Mouse (Mus musculus) heart, adult 2 months (tissue): Measurements from ENCODE around the gene Acvr1. TPM values are rescaled to one million over a fixed set of nuclear protein-coding genes. Genes with fewer than 3 reads are reported as not detected.

ENCODE experiments used
- DNase-seq, 2 experiments: peaks; one replicate each; pipeline ENCODE4 v3.0.0; 2021
- H3K27ac ChIP-seq: fragments of 200-600 bp; 2 replicates; pipeline ENCODE4 v1.8.1; 2022
- H3K27me3 ChIP-seq: fragments of 200-500 bp; 2 replicates; pipeline ENCODE4 v1.6.1; 2012; ENCODE audit warnings: mild to moderate bottlenecking, low read length, inconsistent platforms, mixed read lengths; ENCODE audit not compliant: control insufficient read depth, insufficient read depth
- H3K36me3 ChIP-seq: fragments of 200-500 bp; 2 replicates; pipeline ENCODE4 v1.6.1; 2012; ENCODE audit warnings: low read length, inconsistent platforms; ENCODE audit not compliant: control insufficient read depth, insufficient read depth
- H3K4me1 ChIP-seq: fragments of 200-500 bp; 2 replicates; pipeline ENCODE4 v1.6.1; 2011; ENCODE audit warnings: low read length; ENCODE audit not compliant: control insufficient read depth, insufficient read depth
- H3K4me3 ChIP-seq: fragments of 200-600 bp; 2 replicates; pipeline ENCODE4 v1.8.1; 2022
- H3K79me2 ChIP-seq: fragments of 200-500 bp; replicated peaks from 2 replicates; pipeline ENCODE4 v1.6.1; 2012; ENCODE audit warnings: mild to moderate bottlenecking, inconsistent platforms, low read length, moderate library complexity, mixed read lengths; ENCODE audit not compliant: control insufficient read depth, insufficient read depth
- H3K9ac ChIP-seq: fragments of 200-500 bp; 2 replicates; pipeline ENCODE4 v1.6.1; 2012; ENCODE audit warnings: low read depth, mild to moderate bottlenecking, control low read depth, inconsistent platforms, low read length, mixed read lengths
- CTCF ChIP-seq: fragments of 200-600 bp; IDR thresholded peaks from 2 replicates; pipeline ENCODE4 v1.8.1; 2022; ENCODE audit warnings: antibody characterized with exemption, mild to moderate bottlenecking, moderate library complexity
- EP300 ChIP-seq: fragments of 200-500 bp; IDR thresholded peaks from 2 replicates; pipeline ENCODE4 v1.6.1; 2011; ENCODE audit warnings: low read depth, low read length, control low read depth; ENCODE audit not compliant: insufficient read depth
- POLR2A ChIP-seq: fragments of 200-500 bp; IDR thresholded peaks from 2 replicates; pipeline ENCODE4 v1.6.1; 2011; ENCODE audit warnings: mild to moderate bottlenecking, low read depth, low read length, control low read depth; ENCODE audit not compliant: insufficient read depth
- WGBS: fragments of 180-500 bp; shearing (Covaris S2); methylation state at CpG from one replicate; pipeline ENCODE4 v1.1.7; 2018; 5-methylcytosine and 5-hydroxymethylcytosine counted together
- intact Hi-C: fragments of 180-260 bp; cut with DNase I; formaldehyde crosslinking; loops from one replicate; pipeline ENCODE4 v1.15.1; 2025
- polyA plus RNA-seq: library from polyadenylated mRNA; depleted of rRNA; stranded (reverse); fragments of >200 nt; gene quantifications from 2 replicates; pipeline ENCODE4 v1.2.3, GENCODE M21; 2012
- total RNA-seq, 2 experiments: library from RNA; stranded (reverse); gene quantifications; 2 replicates each; pipeline ENCODE4 v1.2.3; 2021

Gene Acvr1
- total and polyA plus RNA-seq, 3 experiments, result 7.4 to 15.7 (median 14.6) TPM

- no peaks in the 10 kb centered on the region for H3K27me3 ChIP-seq
- no peak overlapping the region for H3K27ac ChIP-seq
- no peaks in the 10 kb centered on the region; the same call in 1 of the 2 replicates for H3K79me2 ChIP-seq
- H3K4me1 ChIP-seq, result peaks cover 18% of the 10 kb centered on the region
- WGBS, result 97% methylated on average over 11 of the region's 11 CpGs
- no peak overlapping the region for H3K4me3 ChIP-seq
- no peak overlapping the region for H3K9ac ChIP-seq
- intact Hi-C loops, result no loop called here
- TF ChIP-seq EP300, result no peak
- TF ChIP-seq POLR2A, result no peak
- TF ChIP-seq CTCF, result no peak
- no peak for DNase-seq
- peaks cover 27% of the 10 kb centered on the region for H3K36me3 ChIP-seq
Observed at GRCm38 (mm10) chr2:58514489-58514888, 52.5 kb downstream of the Acvr1 start.

- no peak overlapping the region for H3K4me3 ChIP-seq
- intact Hi-C loops, result no loop called here
- H3K36me3 ChIP-seq, result peaks cover 20% of the 10 kb centered on the region
- H3K27me3 ChIP-seq, result no peaks in the 10 kb centered on the region
- WGBS, result 30% methylated on average over 3 of the region's 3 CpGs
- no peak overlapping the region for H3K9ac ChIP-seq
- H3K79me2 ChIP-seq, result no peaks in the 10 kb centered on the region; the same call in 1 of the 2 replicates
- peaks cover 19% of the 10 kb centered on the region for H3K4me1 ChIP-seq
- DNase-seq, result no peak
- no peak overlapping the region for H3K27ac ChIP-seq
- no peak for TF ChIP-seq POLR2A
- no peak for TF ChIP-seq CTCF
Observed at GRCm38 (mm10) chr2:58513212-58513611, 53.7 kb downstream of the Acvr1 start.

DNA sequence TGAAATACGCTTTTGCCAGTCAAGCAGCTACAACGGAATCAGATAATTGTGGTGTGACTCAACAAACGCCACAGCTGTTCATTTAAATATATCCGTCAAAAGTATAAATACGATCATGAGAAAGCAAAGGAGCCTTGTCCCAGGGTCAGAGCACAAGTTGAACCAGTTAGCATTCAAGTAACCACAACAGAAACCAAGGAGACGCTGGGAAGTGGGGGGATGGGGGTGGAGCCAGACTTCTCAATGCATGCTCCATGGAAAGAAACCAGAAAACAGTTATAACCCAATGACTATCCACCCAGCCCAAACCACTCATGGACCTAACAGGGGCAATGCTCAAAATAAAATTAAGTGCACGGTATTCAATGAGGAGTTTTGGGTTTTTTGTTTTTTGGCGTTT lies 56.8 kb downstream of the Acvr1 start:
- Histone ChIP-seq H3K4me3 (no peak overlapping the region), H3K36me3 (peaks cover 29% of the 10 kb centered on the region), H3K79me2 (peaks cover 3% of the 10 kb centered on the region), H3K27ac (peak overlapping the region; percentile 21; the same call in 1 of the 2 replicates), H3K27me3 (no peaks in the 10 kb centered on the region), H3K4me1 (peaks cover 27% of the 10 kb centered on the region), H3K9ac (no peak overlapping the region)
- intact Hi-C loops, result no loop called here
- no peak for TF ChIP-seq CTCF
- DNase-seq, result no peak
- WGBS, result 60% methylated on average over 8 of the region's 8 CpGs

GRCm38 (mm10) chr2:58505306-58506090 lies 61.5 kb downstream of the Acvr1 start:
- Histone ChIP-seq H3K27ac (no peak overlapping the region), H3K79me2 (peaks cover 6% of the 10 kb centered on the region), H3K4me3 (no peak overlapping the region), H3K4me1 (peaks cover 23% of the 10 kb centered on the region), H3K9ac (no peak overlapping the region), H3K36me3 (peaks cover 28% of the 10 kb centered on the region), H3K27me3 (no peaks in the 10 kb centered on the region)
- no peak for DNase-seq
- WGBS, result 70% methylated on average over 9 of the region's 9 CpGs
- intact Hi-C loops, result no loop called here
- no peak for TF ChIP-seq EP300
- TF ChIP-seq POLR2A, result no peak
- TF ChIP-seq CTCF, result no peak

- H3K27ac ChIP-seq, result no peak overlapping the region
Observed at GRCm38 (mm10) chr2:58496647-58497410, 70.1 kb downstream of the Acvr1 start.

DNA sequence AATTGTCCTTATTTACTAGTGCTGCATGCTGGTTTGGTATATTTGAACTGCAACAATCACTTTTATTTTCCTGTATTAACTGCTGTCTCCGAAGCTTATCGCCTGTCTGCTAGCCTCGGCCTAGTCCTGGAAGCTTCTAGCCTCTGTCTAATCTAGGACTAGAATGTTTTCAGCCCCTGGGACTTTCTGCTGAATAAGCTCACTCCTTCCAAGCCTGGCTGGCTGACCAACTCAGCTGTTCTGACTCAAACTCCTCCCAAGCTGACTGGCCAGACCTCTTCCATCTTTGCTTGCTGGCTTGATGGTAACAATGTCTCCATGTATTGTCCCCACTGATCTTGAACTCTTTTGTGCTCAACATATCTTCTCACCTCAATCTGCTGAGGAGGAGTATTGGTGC lies 71.7 kb downstream of the Acvr1 start:
- no peak overlapping the region for H3K27ac ChIP-seq
- H3K4me3 ChIP-seq, result no peak overlapping the region
- H3K4me1 ChIP-seq, result peaks cover 4% of the 10 kb centered on the region
- no peaks in the 10 kb centered on the region for H3K27me3 ChIP-seq
- DNase-seq, result peak in 1 of 2 experiments; percentile 55
- TF ChIP-seq POLR2A (no peak), CTCF (no peak), EP300 (no peak)
- WGBS, result 57% methylated on average over 3 of the region's 3 CpGs
- intact Hi-C loops, result no loop called here
- peaks cover 5% of the 10 kb centered on the region for H3K79me2 ChIP-seq
- H3K36me3 ChIP-seq, result no peaks in the 10 kb centered on the region; the same call in 1 of the 2 replicates
- H3K9ac ChIP-seq, result no peak overlapping the region

More at GRCm38 (mm10) chr2:58496647-58497410, 70.1 kb downstream of the Acvr1 start:
- peak; percentile 38 for DNase-seq
- intact Hi-C loops, result no loop called here
- H3K9ac ChIP-seq, result no peak overlapping the region
- no peak for TF ChIP-seq CTCF
- no peak for TF ChIP-seq POLR2A
- no peak for TF ChIP-seq EP300
- no peaks in the 10 kb centered on the region; the same call in 1 of the 2 replicates for H3K36me3 ChIP-seq
- 44% methylated on average over 8 of the region's 8 CpGs for WGBS
- H3K4me3 ChIP-seq, result no peak overlapping the region
- peaks cover 5% of the 10 kb centered on the region for H3K79me2 ChIP-seq
- H3K27me3 ChIP-seq, result no peaks in the 10 kb centered on the region
- H3K4me1 ChIP-seq, result peaks cover 4% of the 10 kb centered on the region
